Mouse (Mus musculus) intestine, embryonic 14.5 days (tissue): Measurements from ENCODE around the gene Ap1s3. TPM values are rescaled to one million over a fixed set of nuclear protein-coding genes. Genes with fewer than 3 reads are reported as not detected.

ENCODE experiments used
- ATAC-seq: fragments of 200-750 bp; cut with Nextera tagmentation; replicated peaks from 2 replicates; pipeline ENCODE4 v1.8.0; 2017; ENCODE audit warnings: low read depth, moderate number of reproducible peaks, moderate TSS enrichment, moderate library complexity; ENCODE audit not compliant: low FRiP score, low TSS enrichment
- DNase-seq: peaks from one replicate; pipeline ENCODE4 v3.0.0-alpha.2; 2018; ENCODE audit warnings: low spot score
- H3K27ac ChIP-seq: fragments of 300-500 bp; sonication (generic); 2 replicates; pipeline ENCODE4 v1.5.1; 2014; ENCODE audit warnings: low read depth, mild to moderate bottlenecking, control low read depth
- H3K27me3 ChIP-seq: fragments of 300-500 bp; sonication (generic); replicated peaks from 2 replicates; pipeline ENCODE4 v1.6.1; 2014; ENCODE audit warnings: low read length, control low read depth; ENCODE audit not compliant: control insufficient read depth, insufficient read depth
- H3K36me3 ChIP-seq: fragments of 300-500 bp; sonication (generic); 2 replicates; pipeline ENCODE4 v1.6.1; 2014; ENCODE audit warnings: low read length, control low read depth; ENCODE audit not compliant: control insufficient read depth, insufficient read depth
- H3K4me1 ChIP-seq: fragments of 300-500 bp; sonication (generic); replicated peaks from 2 replicates; pipeline ENCODE4 v1.6.1; 2014; ENCODE audit warnings: low read length, control low read depth, mixed read lengths; ENCODE audit not compliant: control insufficient read depth, insufficient read depth
- H3K4me2 ChIP-seq: fragments of 300-500 bp; sonication (generic); 2 replicates; pipeline ENCODE4 v1.6.1; 2014; ENCODE audit warnings: low read length
- H3K4me3 ChIP-seq: fragments of 300-500 bp; sonication (generic); 2 replicates; pipeline ENCODE4 v1.5.1; 2014; ENCODE audit warnings: low read depth, low read length, control low read depth, mixed read lengths
- H3K9ac ChIP-seq: fragments of 300-500 bp; sonication (generic); 2 replicates; pipeline ENCODE4 v1.6.1; 2014; ENCODE audit warnings: mild to moderate bottlenecking, low read length
- H3K9me3 ChIP-seq: fragments of 300-500 bp; sonication (generic); 2 replicates; pipeline ENCODE4 v1.6.1; 2016; ENCODE audit warnings: low read length, control low read depth; ENCODE audit not compliant: control insufficient read depth
- WGBS: fragments of 180-500 bp; shearing (Covaris S2); extraction: QIAGEN DNeasy Blood & Tissue Kit; methylation state at CpG from one replicate; pipeline ENCODE4 v1.1.7; 2014; 5-methylcytosine and 5-hydroxymethylcytosine counted together
- polyA plus RNA-seq: library from polyadenylated mRNA; unstranded; fragments of >200 nt; fragmentation: Nextera tagmentation; extraction: Ambion mirVana; gene quantifications from 2 replicates; pipeline ENCODE4 v1.2.1, GENCODE M21; 2014

The Ap1s3 gene
- polyA plus RNA-seq, 1 experiment from 2014 or later = 0.64 TPM

- no peak overlapping the region for H3K27ac ChIP-seq
- no peak overlapping the region for H3K4me3 ChIP-seq
- no peaks in the 10 kb centered on the region for H3K36me3 ChIP-seq
- no peaks in the 10 kb centered on the region for H3K27me3 ChIP-seq
- DNase-seq = no peak
- no peaks in the 10 kb centered on the region for H3K4me1 ChIP-seq
- WGBS = 76% methylated on average over 4 of the region's 4 CpGs
- H3K4me2 ChIP-seq = no peak overlapping the region
- no peak overlapping the region for H3K9ac ChIP-seq
- no peaks in the 10 kb centered on the region for H3K9me3 ChIP-seq
- no peak for ATAC-seq
These were observed 15.8 kb downstream of the Ap1s3 start for GRCm38 (mm10) chr1:79655819-79656555.

GRCm38 (mm10) chr1:79654948-79655347, 16.8 kb downstream of the Ap1s3 start:
- DNase-seq = no peak
- 94% methylated on average over 2 of the region's 2 CpGs for WGBS
- no peak for ATAC-seq
- Histone ChIP-seq H3K27ac (no peak overlapping the region), H3K9ac (no peak overlapping the region), H3K9me3 (no peaks in the 10 kb centered on the region), H3K27me3 (no peaks in the 10 kb centered on the region), H3K4me1 (no peaks in the 10 kb centered on the region), H3K4me3 (no peak overlapping the region), H3K4me2 (no peak overlapping the region), H3K36me3 (no peaks in the 10 kb centered on the region)

GRCm38 (mm10) chr1:79643411-79644110, 28.2 kb downstream of the Ap1s3 start:
- H3K27me3 ChIP-seq = no peaks in the 10 kb centered on the region
- no peak overlapping the region for H3K9ac ChIP-seq
- H3K4me2 ChIP-seq = no peak overlapping the region
- ATAC-seq = no peak
- H3K36me3 ChIP-seq = no peaks in the 10 kb centered on the region
- H3K27ac ChIP-seq = no peak overlapping the region
- no peaks in the 10 kb centered on the region for H3K9me3 ChIP-seq
- 82% methylated on average over 6 of the region's 6 CpGs for WGBS
- DNase-seq = no peak
- H3K4me1 ChIP-seq = no peaks in the 10 kb centered on the region; the same call in 1 of the 2 replicates
- H3K4me3 ChIP-seq = no peak overlapping the region

GRCm38 (mm10) chr1:79642680-79643079, 29.1 kb downstream of the Ap1s3 start:
- ATAC-seq (no peak), DNase-seq (no peak)
- H3K36me3 ChIP-seq = no peaks in the 10 kb centered on the region
- H3K27me3 ChIP-seq = no peaks in the 10 kb centered on the region
- H3K9ac ChIP-seq = no peak overlapping the region
- H3K4me3 ChIP-seq = no peak overlapping the region
- H3K9me3 ChIP-seq = no peaks in the 10 kb centered on the region
- no peak overlapping the region for H3K4me2 ChIP-seq
- no peak overlapping the region for H3K27ac ChIP-seq
- WGBS = 91% methylated on average over 3 of the region's 3 CpGs
- no peaks in the 10 kb centered on the region; the same call in 1 of the 2 replicates for H3K4me1 ChIP-seq

GRCm38 (mm10) chr1:79641355-79641754, 30.4 kb downstream of the Ap1s3 start:
- Histone ChIP-seq H3K4me1 (no peaks in the 10 kb centered on the region; the same call in 1 of the 2 replicates), H3K9me3 (no peaks in the 10 kb centered on the region), H3K4me3 (no peak overlapping the region), H3K27me3 (no peaks in the 10 kb centered on the region), H3K27ac (no peak overlapping the region), H3K4me2 (no peak overlapping the region), H3K36me3 (no peaks in the 10 kb centered on the region), H3K9ac (no peak overlapping the region)
- 78% methylated on average over 6 of the region's 6 CpGs for WGBS
- no peak for ATAC-seq
- no peak for DNase-seq

- WGBS = 64% methylated on average over 7 of the region's 7 CpGs
- no peak overlapping the region for H3K4me2 ChIP-seq
- ATAC-seq = no peak
These were observed 31.6 kb downstream of the Ap1s3 start for GRCm38 (mm10) chr1:79640151-79640550.

GRCm38 (mm10) chr1:79639683-79640082, 32.1 kb downstream of the Ap1s3 start:
- Histone ChIP-seq H3K36me3 (no peaks in the 10 kb centered on the region), H3K9me3 (no peaks in the 10 kb centered on the region), H3K27me3 (no peaks in the 10 kb centered on the region), H3K4me2 (no peak overlapping the region), H3K4me3 (no peak overlapping the region), H3K4me1 (no peaks in the 10 kb centered on the region; the same call in 1 of the 2 replicates), H3K27ac (no peak overlapping the region), H3K9ac (no peak overlapping the region)
- DNase-seq (no peak), ATAC-seq (no peak)
- WGBS = 77% methylated on average over 5 of the region's 5 CpGs

More at GRCm38 (mm10) chr1:79640151-79640550, 31.6 kb downstream of the Ap1s3 start:
- Histone ChIP-seq H3K36me3 (no peaks in the 10 kb centered on the region), H3K9me3 (no peaks in the 10 kb centered on the region), H3K4me1 (no peaks in the 10 kb centered on the region; the same call in 1 of the 2 replicates), H3K27me3 (no peaks in the 10 kb centered on the region), H3K9ac (no peak overlapping the region), H3K4me3 (no peak overlapping the region), H3K27ac (no peak overlapping the region)
- DNase-seq = peak; percentile 71

- Histone ChIP-seq H3K4me1 (no peaks in the 10 kb centered on the region; the same call in 1 of the 2 replicates), H3K9ac (no peak overlapping the region), H3K27me3 (no peaks in the 10 kb centered on the region), H3K27ac (no peak overlapping the region), H3K36me3 (no peaks in the 10 kb centered on the region), H3K4me2 (no peak overlapping the region), H3K9me3 (no peaks in the 10 kb centered on the region), H3K4me3 (no peak overlapping the region)
- WGBS = 72% methylated on average over 6 of the region's 6 CpGs
- DNase-seq (peak; percentile 55), ATAC-seq (peak; percentile 72)
These were observed 32.7 kb downstream of the Ap1s3 start for GRCm38 (mm10) chr1:79639107-79639506.
